Mouse (Mus musculus): ENCODE measurements around the gene Mrps23.
A peak's percentile ranks its signal among the peaks of the same experiment; 100 is the strongest.
"Not testable (repeated sequence)": the region's sequence is repeated elsewhere in the genome, so short reads cannot be mapped to it uniquely, and the experiment has no call there.

Gene Mrps23

DNA sequence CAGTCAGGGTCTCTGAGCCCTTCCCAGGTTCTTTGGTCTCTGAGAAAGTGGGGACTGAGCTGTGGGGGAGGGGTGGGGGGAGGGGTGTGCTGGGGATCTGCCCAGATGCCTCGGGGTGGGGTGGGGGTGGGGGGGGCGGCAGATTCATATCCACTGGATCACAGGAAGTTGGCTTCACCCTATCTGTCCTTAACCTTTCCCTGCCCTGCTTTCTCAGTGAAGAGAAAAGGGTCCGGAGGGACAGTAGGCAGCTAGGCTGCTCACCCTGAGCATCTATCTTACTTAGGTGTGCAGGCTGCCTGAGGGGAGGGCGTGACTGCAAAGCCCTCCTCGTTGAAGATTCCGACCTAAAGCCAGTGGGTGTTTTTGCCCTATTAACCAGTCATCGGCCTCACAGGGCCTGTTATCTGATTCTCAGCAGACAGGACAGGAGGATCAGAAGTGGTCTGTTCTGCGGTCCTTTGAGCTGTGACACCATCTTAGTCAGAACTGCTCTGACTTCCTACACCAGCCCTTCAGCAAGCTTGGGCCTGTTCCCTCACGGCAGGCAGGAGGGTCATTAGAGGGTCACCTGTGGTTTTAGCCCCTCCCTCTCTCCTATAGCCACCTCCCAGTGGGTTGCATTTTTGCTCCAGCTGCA, 30.7 kb upstream of the Mrps23 start:
- no peak for DNase-seq (ENCODE audit: extremely low spot score)

DNA sequence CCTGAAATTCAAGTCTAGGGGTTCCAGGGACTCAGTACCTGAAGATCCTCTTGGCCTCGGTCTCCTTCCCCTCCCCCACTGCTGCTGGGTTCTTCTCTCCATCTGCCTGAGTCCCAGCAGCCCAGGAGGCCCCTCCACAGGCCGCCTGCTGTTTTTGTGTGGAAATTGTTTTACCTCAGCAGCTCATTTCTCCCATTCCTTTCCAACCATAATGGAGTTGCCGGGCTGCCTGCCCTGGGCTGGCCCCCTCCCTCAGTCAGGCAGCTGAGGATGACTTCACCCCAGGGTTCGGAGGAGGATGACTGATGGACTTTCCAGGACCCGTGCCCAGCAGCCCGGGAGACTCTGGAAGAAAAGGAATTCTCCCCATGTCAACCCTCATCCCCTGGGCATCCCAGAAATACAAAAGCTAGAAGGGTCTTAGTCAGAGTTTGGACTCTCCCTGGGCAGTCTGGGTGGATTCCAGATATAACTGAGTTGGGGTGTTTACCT, 23.7 kb upstream of the Mrps23 start:
- no peak for DNase-seq (ENCODE audit: extremely low spot score)

DNA sequence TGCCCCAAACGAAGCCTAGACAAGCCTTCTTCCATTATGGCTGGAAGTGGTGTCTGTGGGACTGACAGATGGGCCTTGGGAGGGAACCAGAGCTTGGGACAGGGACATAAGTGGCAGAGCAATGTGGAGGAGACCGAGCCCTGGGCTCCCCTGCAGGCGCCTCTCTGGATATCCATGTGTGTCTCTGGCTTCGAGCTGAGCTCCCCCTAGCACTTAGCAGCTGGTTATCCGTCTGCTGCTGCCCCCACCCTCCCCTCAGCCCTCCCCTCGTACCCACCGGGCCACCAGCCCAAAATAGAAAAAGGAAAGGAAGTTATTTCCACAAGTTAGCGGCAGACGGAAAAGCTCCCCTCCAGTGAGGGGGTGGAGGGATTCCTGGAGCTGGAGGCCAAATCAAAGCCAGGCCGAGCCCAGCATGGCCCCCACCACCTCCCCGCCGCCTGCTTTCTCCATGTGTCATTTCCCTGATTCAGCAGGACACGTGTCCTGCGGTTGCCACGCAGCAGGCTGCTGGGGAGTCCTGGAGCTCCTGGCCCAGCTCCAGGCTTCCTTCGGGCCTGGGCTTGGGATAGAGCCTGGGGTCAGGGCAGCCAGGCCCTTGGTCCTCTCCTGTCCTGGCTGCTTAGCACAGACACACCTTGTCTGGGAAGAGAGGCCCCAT, 23.1 kb upstream of the Mrps23 start:
- DNase-seq (ENCODE audit: extremely low spot score) = peak; percentile 61

DNA sequence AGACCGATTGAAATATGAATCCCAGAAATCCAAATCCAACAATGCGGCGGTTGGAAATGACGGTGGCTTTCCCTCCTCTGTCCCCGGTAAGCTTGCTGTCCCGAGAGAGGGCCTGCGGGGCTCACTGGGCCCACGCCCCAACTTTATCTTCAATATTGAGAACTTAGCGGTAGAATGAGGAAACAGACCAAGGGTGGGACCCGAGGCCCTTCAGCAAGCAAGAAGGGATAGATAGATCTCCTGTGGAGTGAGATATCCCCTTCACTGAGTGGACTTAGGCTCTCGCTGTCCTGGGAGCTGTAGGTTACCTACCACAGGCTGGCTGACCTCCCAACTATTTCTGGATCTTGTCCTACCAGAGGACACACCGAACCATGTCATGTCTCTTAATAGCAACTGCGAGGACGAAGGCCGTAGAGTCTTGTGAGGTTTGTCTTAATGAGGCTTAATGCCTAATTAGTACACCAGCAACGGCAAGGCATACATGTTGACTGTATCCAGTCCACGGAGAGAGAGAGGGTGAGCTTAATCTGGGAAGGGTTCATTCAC, 19.5 kb upstream of the Mrps23 start:
- DNase-seq (ENCODE audit: extremely low spot score) = no peak

DNA sequence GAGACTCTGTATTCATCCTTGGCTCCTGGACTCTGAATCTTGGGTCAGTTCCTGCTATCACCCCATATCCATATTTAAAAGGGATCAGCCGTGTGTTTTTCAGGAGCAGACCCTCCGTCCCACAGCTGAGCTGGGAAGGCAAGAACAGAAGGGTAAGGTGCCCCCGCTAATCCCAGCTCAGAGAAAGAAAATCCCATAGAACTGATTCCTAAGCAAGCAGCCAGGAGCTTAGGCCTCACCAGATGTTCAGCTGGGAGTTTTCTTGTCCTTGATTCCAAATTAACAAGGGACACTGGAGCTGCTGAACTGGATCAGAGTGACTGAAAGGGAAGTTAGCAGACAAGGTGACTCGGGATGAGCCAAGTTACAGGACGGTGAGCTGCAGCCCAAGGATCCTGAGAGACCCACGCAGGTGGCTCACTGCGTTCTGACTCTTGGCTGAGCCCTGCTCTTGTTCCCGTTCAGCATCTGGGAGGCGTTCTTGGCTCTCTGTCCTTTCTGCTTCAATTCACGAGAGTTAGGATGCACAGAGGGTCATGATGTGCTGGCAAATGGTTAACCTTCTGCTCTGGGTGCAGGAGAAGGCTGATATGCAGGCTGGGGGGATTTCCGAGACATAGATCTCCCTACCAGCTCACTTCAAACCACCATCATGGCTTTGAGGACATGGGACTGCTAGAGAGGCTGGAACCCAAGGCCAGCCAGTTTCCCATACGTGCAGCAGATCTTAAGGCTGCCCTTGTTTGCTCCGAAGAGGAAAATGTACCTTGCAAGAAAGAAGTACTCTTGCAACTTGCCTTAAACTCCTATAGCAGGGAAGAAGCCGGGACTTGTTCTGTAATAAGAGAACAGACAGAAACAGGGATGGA, 17.9 kb upstream of the Mrps23 start:
- no peak for DNase-seq (ENCODE audit: extremely low spot score)

DNA sequence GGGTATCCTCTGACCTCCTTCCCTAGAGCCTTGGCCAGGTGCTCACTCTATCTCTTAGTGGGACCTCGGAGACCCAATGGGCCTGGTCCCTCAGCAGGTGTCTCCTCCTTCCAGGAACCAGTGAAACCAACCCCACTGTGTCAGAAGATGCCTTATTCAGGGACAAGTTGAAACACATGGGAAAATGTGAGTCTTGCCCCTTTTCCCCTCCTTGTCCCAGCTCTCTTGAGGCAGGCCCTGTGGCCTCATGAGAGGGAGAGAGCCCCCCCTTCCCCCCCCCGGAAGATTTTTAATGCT, 17.3 kb upstream of the Mrps23 start:
- DNase-seq (ENCODE audit: extremely low spot score) = no peak

DNA sequence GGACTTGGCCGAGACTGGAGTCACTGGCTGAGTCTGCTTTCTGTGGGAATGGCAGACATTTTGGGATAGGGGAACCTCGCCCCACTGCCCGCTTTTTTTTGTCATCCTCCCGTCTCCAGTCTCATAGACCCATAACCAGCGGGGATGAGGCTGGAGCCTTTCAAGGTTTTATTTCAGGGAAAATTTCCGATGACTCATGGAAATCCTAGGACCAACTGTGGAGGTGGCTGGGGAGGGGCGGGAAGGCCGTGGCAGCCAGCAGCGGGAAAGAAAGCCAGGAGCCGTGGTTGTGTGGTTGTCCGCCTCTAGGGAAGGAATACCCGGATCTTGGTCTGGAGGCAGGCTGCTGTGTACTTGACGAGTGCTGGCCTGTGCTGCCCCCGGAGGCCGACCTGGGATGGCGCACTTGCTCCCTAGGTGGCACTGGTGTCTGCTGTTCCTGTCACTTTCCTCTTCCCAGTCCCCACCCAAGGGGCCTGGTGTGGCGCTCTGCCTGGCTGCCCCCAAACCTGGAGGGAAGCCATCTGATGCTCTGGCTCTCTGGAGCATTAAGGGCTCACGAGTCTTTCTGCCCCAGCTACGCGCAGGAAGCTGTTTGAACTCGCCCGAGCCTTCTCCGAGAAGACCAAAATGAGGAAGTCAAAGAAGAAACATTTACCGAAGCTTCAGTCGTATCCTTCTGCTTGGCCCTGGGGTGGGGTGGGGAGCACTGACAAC, 16.6 kb upstream of the Mrps23 start:
- DNase-seq (ENCODE audit: extremely low spot score) = peak; percentile 85

DNA sequence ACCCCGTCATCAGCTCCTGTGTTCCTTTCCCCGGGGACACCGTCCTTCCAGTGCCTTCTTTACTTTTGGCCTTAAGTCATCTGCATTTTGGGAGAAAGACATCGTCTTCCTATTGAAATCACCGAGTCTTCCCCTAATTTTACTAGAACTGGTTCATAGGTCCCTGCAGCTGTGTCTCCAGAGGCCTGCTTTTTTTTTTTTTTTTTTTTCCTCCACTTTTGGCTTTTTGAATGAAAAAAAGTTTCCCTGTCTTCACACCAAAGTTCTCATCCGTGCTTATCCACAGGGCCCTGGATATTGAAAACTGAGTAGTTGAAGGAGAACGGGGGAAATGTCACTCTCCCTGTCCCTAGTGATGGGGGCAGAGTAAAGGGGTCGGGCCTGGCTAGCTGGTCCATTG, 16.0 kb upstream of the Mrps23 start:
- no peak for DNase-seq (ENCODE audit: extremely low spot score)

DNA sequence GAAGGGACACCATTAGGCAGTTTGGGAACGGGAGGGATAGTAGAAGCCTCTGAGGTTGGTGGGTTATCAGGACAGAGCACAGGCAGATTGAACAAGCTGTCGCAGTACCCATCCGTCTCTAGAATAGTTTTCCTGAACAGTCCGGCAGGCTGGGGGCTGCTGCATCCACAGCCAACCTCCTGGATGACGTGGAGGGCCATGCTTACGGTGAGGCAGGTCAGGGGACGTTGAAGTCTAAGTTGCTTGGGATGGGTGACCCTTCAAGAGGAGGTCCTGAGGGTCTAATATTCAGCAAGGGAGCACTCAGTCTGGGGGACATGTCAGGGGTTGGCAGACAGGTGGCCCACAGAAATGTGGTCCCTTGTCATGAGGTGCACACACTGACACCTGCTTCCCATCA, 15.6 kb upstream of the Mrps23 start:
- DNase-seq (ENCODE audit: extremely low spot score) = no peak

DNA sequence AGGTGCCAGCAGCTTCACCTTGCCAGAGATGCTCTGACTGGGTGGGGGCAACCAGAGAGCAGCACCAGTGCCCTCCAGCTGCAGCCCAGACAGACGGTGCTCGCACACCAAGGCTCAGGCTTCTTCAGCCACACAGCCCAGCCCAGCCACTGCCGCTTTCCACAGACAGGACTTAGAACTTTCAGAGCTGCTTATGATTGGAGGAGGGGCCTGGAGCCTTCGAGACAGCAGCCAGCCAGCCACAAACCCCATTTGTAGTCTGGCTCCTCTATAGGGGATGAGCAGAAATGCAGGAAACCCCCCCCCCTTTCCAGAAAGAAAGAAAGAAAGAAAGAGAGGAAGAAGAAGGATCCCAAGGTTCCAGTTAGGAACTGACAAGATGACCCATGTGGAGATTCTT, 11.6 kb upstream of the Mrps23 start:
- no peak for DNase-seq (ENCODE audit: extremely low spot score)

DNA sequence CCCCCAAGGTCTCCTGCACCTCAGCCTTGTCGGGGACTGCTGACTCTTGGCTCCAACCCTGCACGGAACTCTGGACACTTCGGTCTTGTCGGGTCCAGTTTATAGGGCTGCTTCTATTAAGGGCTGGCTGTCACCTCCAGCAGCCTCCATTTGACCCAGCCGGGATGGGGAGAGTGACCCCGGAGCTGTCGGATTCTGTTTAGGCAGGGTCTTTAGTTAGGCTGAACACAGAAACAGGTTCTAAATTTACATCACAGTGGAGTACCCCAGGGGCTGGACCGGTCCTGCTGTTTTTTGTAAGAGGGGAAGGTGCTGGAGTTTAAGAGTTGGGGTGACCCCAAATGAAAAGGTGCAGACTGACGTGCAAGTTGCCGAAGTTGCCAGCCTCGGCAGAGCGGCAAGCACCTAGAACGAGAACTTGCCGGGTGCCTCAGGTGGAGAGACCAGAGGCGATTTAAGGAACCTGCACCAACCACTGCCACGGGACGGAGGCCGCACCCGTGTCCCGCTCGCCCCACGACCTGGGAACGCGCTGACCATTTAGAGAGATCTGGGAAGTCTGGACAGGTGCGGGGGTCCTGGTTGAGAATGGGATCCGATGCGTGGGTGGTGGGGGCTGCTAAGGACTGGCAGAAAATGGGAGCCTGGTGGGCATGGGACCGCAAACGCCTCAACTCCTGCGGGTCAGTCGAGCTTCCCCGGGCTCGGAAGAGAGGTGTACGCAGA, 10.9 kb upstream of the Mrps23 start:
- DNase-seq (ENCODE audit: extremely low spot score) = no peak

DNA sequence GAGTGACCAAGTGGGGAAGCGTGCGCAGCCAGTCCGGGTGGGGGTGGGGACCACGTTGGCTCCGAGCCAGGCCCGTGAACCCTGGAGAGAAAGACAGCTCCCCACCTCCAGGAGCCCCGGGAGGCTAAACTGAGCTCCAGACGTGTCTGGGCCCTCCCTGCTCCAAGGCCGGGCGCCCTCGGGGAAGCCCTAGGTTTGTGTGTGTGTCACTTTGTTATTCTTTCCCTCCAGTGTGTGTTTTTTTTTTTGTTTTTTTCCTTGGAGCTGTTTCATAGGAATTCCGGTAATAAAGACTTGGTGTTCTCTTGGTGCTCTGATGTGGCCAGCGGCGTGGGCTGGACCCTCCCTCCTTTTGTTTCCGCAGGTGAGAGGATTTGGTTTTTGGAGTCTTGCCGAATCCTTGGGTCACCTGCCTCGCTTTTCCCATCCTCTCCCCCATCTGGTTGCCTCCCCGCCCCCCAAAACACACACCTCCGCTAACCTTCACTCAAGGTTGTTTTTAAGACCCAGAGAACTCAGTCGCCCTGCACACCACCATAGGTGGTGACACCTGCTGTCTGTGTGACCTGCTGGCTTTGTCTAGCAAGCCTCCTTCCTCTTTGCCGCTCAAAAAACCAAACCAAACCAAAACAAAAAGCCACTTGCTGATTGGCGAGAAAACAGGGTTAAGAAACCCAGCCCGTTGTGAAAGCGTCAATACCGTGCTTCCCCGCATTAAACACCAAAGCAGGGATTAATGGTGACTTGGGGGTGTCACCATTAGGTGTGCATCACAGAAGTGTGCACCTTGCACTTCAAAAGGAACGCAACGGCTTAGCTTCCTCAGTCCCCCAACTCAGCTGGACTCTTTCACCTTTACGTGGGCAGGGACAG, 10.1 kb upstream of the Mrps23 start:
- no peak for DNase-seq (ENCODE audit: extremely low spot score)

DNA sequence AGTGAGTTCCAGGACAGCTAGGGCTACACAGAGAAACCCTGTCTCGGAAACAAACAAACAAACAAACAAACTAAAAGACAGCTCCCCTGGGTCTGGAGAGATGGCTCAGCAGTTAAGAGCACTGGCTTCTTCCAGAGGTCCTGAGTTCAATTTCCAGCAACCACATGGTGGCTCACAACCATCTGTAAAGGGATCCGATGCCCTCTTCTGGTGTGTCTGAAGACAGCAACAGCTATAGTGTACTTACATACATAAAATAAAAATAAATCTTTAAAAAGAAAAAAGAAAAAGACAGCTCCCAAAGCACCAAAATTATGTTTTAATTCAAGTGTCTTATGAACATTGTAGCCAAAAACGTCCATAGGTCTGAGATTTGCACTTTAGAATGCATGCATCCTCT, 8.5 kb upstream of the Mrps23 start:
- not testable (repeated sequence) for DNase-seq (ENCODE audit: extremely low spot score)

DNA sequence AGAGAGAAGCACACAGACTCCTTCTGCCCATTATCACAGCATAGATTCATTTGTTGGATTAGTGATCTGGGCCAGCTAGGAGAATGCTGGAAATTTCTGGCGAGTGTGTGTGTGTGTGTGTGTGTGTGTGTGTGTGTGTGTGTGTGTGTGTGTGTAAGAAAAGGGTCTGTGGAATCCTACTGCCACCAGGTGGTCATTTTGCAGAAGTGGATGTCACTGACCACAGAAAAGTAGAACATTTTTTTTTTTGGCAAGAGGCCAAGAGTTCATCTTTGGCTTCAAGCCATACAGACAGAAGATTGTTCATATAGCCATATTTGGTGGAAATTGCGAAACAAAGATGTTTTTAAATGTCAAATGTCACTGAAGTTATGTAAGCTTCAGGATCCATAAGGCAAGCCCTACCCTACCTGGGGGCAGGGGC, 7.0 kb upstream of the Mrps23 start:
- peak; percentile 68 for DNase-seq (ENCODE audit: extremely low spot score)

DNA sequence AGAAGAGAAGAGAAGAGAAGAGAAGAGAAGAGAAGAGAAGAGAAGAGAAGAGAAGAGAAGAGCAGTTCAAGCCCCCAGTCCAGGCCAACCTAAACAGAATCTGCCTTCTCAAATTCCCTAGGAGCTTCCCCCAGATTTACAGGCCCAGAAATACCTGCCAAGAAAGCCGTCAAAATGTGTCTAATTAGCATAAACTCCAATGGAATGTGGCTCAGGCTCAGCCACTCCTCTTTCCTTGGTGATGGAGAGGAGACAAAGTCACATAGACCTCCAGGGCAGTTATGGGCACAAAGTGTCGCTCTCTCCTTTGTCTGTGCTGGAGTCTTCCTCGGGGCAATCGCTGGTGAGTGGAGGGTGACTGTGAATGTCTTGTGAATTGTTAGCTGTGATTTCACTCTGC, 6.0 kb upstream of the Mrps23 start:
- no peak for DNase-seq (ENCODE audit: extremely low spot score)

DNA sequence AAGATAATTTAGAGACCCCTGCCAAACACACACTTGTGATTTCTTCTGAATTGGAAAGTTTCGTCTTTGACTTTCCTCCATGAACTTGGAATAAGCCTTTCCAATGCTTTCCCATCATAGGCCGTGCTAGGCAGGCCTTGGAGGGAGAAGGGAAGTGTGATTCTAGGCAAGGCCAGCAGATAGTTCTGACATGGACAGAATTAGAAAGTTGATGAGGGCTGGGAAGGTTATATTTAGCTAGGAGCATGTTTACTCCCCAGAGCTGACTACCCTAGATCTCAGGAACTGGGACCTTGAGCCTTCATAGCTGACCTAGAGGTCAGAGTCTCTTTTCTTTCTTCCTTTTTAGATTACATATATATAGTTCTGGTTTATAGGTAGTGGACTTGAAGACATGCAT, 3.0 kb upstream of the Mrps23 start:
- DNase-seq (ENCODE audit: extremely low spot score) = no peak

DNA sequence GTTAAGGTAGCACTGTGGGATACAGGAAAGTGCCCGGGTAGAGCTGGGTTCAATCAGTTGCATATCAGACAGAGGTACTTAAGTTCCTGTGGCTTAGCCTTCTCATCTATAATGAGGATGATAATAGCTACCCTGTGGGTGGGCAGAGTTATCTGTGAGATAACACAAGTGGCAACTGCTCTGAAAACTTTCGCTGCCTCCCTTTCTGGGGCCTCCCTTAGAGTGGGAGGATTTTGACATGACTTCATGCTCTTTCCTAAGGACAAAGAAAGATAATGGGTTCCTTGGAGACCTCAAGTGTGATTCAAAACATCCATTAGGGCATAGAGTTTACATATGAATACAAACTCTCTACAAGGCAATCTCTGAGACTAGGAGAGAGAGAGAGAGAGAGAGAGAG, 2.1 kb upstream of the Mrps23 start:
- DNase-seq (ENCODE audit: extremely low spot score) = no peak

DNA sequence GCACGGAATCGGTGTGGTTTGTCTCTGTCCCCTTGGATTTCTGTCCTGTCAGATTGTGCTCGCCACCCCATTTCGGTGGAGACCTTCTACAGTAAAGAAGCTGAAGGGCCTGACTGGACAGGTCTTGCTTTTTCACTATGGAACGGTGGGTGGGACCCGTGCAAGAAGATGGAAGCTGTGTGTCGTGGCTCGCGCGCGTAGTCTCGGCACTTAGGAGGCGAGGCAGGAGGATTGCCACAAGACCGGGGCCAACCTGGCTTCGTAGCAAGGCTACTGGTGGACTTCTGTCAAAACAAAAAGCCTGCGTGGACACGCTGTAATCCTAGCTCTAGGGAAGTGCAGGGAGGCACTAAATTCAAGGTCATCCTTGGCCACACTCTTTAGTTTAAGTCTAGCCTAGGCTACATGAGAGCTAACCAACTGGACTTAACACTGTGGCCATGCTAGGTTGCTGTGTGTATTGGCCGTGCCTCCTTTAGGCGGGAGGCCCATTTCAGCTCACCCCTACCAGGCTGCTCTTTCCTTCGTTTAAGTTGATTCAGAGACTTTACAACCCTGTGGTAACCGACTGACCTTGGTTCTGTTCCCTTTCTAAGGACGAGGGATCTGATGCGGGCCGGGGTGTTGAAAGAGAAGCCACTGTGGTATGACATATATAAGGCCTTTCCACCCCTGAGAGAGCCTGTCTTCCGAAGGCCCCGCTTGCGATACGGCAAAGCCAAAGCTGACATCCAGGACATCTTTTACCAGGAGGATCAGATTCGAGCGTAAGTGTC, 593 bp downstream of the Mrps23 start:
- DNase-seq (ENCODE audit: extremely low spot score) = no peak

DNA sequence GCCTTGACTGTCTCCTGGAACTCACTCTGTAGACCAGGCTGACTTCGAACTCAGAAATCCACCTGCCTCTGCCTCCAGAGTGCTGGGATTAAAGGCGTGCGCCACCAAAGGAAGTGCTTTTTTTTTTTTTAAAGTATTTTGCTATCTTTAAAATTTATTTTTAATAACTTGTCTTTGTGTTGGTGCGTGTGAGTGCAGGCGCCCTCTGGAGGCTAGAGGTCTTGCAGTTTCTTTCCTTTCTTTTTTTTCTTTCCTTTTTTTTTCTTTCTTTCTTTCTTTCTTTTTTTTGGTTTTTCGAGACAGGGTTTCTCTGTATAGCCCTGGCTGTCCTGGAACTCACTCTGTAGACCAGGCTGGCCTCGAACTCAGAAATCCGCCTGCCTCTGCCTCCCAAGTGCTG, 2.4 kb downstream of the Mrps23 start:
- not testable (repeated sequence) for DNase-seq (ENCODE audit: extremely low spot score)

DNA sequence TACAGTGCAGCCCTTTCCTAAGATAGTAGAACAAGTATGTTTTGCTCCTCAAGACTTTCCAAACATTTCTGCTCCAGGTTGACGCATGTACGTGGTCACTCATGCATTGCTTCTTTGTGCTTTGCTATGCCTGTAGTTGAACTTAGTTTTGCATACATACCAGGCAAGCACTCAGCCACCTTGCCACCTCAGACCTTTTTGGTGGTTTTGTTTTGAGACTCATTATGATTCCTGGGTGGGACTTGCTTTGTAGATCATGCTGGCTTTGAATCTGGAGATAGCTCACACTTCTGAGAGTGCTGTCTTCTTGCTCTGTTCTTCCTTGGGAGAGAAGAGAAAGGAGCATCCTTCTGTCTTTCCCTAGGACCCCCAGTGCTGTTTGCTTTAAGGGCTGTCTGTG, 3.5 kb downstream of the Mrps23 start:
- no peak for DNase-seq (ENCODE audit: extremely low spot score)
